Mouse (Mus musculus) yolk sac, embryonic 10.5 days (tissue): Measurements from ENCODE around the gene Schip1.
"Not testable (repeated sequence)": the region's sequence is repeated elsewhere in the genome, so short reads cannot be mapped to it uniquely, and the experiment has no call there.

Source experiments
- DNase-seq: peaks from one replicate; pipeline ENCODE4 v3.0.0-alpha.2; 2017; ENCODE audit warnings: low spot score

Schip1 gene

DNA sequence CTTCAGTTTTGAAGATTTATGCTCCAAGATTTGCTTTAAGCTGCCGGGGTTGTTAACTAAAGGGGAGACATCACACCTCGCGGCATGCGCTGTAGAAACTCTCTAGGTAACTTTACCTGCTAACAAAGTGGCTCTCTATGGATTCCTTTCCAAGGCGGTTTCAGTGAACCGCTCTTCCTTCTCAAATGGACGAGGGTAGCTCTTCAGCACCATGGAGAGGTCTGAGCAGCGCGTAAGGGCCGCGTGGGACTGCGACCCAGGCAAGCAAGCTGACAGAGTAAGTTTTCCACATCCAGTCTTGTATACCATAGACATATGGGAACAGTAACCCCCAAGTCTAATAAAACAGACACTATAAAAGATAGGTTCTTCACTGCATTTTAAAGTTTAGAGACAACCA, at the start of gene Schip1:
TSS of gene Schip1 (plus strand) at position 72 of the 400 bp plus-strand sequence.
- DNase-seq, result peak; percentile 47

DNA sequence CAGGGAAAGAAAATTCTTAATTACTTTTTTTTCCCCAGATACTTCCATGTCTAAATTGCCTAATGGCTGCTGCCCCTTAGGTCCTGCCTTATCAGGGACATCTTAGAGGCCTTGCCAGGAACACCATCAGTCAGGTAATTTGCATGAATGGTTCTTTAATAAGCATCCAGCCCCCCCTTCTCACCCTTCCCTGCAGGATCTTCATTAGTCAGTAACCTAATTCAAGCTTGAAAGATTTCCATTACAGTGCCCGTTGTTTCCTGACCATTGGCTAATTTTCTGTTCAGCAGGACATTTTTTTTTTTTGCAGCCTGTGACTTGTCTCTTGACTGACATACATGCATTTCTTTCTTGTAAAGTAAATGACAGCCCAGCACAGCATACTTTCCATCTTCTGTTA, 48.8 kb upstream of the Schip1 start:
- no peak for DNase-seq

DNA sequence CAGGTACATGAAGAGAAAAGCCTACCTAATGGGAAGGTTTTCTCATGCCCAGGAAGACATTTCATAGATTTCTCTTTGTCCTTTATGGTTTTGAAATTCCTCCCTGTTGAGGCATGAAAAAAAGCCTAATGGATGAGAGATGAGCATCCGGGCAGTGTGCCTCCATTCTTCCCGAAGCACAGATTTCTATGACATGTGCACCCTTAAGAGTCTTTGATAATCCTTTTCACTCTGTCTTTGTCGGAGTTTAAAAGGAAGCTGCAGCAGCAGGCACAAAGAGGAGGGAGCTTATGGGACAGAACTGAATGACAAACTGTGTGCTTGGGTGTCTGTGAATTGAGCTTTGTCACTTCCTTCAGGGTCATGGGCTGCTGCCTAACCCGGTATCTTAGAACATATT, 45.2 kb upstream of the Schip1 start:
- DNase-seq, result no peak

DNA sequence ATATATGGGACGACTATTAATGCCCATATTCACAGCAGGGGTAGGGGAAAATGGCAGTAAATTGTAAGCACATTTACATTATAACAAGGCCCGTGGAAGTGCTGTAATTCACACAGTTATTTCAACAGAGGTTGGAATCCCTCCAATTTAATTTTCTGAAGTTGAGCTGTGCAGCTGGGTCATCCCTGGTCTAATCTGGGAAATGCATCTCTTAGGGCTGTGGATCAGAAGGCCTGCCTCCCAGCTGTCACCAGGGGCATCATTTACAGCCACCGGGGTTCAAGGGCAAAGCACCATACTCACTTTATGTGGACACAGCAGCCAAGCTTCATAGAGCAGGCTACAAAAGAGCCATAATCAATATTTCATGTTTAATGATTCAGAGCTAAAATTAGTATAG, 28.5 kb upstream of the Schip1 start:
- DNase-seq, result no peak

DNA sequence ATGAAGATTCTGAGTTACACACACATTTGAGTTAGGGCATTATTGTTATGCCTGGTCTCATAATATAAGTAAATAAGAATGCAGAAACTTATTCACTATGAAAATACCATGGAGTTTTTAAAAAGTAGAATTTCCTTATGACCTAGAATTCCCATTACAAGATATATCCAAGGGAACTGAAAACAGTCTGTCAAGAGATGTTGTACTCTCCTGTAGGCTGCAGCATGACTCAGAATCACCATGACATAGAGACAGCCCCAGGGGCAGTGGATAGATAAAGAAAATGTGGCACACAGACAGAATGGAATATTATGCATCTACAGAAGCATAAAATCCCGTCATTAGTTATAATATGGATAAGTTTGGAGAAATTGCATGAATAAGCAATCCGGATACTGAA, 21.7 kb upstream of the Schip1 start:
- no peak for DNase-seq

DNA sequence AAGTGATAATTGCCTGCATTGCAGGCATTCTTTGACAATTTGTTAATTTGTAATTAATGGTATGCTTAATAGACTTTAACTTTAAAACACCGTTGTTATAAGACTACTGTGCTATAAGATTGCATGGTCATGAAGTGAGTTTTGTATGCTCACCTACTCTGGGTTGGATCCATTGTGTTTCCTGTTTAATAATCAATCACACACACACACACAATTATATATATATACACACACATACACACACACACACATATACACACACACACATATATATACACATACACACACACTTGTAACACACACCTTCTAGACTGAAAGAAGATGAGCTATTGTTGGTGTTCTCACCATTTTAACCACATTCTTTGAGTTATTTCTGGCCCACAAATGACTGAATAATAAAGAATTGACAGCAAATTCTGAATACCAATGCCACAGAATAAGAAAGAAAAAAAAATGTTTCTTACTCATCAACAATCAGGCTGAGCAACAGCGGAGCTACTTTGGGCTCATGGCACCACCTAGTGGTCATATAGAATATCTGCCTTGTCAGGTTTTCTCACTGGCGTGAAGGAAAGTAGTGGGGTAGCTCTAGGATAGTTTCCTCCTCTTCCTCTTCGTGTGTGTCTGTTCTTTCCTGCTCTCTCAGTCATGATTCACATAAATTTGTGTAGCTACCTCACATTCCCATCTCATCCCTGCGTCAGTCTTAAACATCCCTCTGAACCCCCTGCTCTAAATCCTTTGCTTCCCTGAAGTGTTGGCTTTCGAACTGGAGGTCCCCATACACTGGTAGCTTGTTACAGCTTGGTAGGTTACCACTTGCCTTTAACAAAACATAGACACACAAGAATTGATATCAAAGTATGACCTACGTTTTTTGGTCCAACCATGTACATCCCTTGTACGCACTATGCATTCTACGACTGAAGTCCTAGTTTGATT, 18.9 kb upstream of the Schip1 start:
- DNase-seq, result no peak

DNA sequence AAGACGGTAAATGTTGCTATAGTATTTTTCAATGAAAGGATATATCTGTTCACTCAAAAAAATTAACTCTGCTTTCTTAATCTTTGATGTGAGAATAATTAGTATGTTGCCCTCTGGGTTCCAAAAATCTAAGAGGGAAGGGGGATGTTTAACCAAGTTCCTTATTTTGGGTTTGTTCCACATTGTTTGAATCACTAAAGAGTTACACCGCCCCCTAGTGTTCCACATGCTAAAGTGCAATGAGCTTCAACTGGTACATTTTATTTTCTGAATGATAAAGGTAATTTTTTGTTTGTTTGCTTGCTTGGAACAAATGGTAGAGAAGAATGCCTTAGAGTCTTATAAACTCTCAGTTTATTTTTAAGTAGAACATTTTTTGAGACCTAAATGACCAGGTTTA, 11.1 kb upstream of the Schip1 start:
- DNase-seq, result no peak

DNA sequence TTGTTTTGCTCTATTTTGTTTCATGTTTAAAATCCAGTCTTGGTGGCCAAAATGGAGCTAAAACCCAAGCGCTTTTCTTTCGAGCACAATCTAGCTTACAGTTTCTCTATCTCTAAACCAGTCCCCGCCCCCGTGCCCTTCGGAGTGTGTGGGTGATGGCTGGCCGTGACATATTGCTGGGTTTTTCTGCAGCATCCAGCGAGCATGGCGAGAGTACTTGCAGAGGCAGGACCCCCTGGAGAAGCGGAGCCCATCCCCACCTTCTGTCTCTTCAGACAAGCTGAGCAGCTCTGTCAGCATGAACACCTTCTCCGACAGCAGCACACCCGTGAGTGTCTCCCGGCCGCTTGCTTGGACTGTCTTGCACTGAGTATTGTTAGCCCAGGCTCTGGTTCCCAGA, 9.5 kb upstream of the Schip1 start:
- no peak for DNase-seq

DNA sequence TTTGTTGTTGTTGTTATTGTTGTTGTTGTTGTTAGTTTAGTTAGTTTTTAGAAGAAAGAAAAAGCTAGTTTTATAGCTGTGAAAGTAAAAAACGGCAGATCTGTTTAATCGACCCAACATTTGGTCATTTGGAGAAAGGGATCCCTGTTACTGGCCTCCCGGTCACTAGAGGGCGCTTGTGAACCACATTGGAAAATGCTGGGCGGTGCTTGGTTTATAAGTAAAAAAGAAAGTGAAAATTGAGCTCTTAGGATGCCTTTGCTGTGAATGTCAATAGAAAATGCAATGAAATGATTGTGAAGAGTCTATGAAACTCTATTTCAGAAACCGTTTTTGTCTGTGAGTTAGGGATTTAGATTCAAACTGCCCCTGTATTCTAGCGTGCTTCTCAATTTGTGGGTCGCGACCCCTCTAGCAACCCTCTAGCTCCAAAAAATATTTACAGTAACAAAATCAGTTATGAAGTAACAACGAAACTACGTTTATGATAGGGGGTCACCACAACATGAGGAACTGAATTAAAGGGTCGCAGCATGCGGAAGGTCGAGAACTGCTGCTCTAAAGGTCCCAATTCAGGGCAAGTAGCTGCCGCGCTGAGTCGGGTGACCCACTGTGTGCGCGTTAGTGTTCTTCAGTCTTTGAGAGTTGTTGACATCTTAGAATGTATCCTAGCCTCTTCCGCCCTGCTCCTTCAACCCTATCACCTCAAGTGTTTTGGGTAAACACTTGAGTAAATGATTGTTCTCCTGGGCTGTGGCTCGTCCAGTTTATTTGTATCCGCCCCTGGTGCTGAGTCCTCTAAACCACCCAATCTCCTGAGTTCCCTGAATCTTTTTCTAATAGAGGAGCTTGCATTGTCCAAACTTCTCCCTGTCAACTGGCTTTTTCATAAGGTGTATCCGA, 8.0 kb upstream of the Schip1 start:
- DNase-seq, result peak; percentile 32

DNA sequence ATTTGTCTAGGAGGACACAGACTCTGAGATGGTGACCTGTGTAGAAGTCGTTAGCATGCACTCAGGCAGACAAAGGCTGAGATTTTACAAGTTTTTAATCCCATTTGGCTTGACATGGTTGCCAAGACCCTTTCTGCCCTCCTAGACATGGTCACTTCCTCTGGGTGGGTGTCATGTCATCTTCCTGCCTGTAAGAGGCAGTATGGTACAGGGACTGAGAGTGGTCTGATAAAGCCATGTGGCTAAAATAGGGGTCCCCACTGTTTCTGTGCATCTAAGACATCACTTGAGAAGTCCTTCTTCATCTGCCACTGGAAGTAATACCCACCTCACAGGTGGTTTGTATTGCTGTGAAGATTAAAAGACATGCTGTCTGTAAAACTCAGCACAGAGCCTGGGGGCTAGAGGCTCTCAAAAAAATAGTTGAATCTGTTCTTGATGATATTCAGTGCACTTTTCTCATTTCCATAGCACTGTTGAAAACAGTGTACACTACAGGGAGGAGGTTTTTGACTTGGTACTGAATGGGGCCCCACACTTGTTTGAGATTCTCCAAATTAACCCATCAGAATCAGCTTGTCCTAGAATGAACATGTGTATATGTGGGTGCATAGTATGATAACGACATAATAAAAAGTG, 5.3 kb upstream of the Schip1 start:
- no peak for DNase-seq

DNA sequence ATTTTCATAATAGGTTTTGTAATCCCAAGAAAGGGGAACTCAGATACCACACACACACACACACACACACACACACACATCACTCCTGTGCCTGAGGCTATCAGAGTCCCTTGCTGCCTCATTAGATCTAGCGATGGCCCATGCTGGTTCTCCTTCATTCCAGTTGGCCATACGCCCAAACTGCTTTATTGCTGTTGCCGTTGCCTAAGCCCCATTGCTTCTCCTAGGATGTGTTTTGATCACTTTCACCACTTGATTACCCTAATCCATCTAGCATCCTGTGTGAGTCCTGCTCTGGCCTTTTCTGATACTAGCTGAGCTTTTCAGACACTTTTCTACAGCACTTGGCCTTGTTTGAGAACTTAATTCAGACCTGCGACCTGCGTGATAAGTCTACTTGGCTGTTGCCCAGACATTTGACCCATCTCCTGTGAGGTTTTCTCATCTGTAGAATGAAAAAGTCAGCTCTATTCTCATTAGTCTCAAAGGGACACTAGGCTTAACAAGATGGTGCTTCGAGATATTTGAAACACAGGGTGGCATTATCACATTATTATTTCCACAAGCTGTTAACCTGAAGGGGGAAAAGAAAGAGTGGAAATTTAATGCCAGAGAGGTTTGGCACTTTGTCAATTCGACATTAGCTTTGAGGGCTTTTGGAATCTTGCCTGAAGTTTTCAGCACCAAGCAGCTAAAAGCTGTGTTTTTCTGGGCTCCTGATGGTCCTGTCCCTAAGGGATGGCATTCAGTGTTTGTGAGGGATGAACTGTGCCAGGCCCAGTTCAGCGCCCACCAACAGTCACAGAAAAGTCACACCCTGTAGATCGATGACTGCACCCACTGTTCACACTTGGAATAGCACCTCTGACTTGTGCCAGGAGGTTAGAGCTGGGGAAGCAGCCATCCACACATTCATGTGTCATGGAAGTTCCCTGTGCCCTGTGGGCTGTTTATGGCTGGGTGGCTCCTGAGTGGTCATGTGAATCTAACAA, 7.1 kb downstream of the Schip1 start:
- no peak for DNase-seq

DNA sequence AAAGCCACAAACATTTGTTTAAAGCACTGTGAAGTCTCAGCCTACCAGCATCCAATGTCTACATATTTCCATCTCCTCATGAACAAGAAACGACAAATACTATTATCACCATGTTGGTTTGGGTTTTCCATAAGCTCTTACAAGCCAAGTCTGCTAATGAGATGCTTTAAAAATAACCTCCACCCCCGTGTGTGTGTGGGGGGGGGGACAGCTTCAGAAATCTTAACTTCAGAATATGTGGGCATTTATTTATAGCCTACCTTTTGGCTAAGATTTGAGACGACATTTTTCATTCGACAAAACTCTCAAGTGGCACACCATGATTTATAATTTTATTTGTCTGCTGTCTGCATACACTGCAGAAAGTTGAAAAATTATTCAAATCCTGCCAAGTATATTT, 12.8 kb downstream of the Schip1 start:
- no peak for DNase-seq

DNA sequence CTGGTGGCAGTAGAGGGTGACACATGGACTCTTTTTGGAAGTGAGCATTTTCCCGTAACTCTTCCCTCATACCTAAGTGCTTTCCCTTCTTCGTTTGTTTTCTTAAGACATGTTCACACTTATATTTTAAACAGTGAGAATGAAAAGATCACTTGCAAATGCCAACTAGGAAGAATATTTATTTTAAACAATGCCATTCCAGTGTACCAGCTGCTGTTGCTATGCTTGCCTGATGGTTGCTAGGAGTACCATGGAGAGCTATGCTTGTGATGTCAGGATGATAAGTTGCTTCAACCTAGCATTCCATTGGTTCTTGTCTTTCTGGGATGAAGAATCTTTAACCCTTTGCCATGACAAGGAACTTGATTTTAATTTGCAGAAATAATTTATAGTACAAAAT, 20.4 kb downstream of the Schip1 start:
- DNase-seq, result no peak

DNA sequence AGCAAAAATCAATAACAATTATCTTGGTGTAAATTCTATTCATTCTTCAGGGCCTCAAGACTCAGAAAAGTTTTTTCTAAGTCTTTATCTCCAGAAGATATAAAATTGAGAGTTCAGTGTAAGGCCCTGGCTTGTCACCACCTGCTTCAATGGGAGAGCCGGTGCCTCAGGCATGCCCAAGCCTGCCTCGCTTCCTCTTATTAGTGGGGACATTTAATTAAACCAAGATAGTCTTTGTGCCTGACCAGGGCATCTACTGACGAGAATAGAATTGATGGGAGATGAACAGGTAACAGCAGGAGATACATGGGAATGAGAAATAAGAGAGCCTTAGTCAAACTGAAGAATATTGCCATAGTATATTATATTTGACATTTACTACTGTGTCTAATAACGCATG, 27.5 kb downstream of the Schip1 start:
- DNase-seq, result no peak

DNA sequence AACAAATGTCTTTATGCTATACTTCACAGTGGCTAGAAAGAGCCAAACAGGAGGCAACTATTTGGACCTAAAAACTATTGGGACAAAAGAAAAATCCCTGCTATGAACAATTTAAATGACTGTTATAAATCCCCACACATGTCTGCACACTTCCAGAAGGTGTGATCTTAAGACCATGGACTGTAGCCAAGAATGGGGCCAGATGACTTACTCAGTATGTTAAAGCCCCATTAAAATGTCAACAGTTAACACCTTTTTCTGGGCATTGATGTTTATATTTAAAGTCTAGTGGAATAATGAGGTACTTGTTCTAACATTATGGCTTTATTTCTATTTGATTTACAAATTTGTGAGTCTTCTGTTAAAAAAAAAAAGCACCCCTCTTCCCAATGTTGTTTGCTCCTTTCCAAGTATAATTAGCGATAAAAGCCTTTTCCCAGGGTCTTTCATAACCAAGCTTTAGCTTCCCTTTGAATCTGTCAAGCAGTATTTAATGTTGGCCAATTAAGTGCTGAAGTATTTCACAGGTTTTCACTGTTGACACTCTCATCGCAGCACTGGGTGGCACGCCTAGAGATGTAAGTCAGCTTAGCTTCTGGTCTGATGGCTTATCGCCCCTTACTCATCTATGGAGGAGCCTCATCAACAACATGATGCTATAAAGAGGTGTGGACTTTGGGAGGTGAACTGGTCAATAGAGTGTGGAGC, 32.3 kb downstream of the Schip1 start:
- DNase-seq, result no peak

DNA sequence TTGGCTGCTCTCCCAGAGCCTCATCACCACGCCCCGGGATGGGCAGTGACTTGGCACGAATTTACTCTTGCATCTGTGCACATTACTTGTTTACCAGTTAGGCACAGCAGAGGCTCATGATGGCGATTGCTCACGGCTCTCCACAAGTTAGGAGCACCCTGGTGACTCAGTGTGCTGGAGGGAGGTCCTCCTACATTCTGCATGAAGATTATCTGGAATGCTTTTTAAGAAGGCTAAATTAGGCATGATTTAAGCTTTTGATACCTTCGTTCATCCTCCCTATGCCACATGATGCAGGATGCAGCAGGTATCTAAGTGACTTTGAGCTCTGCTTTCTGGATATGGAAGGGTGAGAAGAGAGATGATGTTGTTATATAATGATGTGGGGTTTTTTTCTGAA, 35.0 kb downstream of the Schip1 start:
- not testable (repeated sequence) for DNase-seq

DNA sequence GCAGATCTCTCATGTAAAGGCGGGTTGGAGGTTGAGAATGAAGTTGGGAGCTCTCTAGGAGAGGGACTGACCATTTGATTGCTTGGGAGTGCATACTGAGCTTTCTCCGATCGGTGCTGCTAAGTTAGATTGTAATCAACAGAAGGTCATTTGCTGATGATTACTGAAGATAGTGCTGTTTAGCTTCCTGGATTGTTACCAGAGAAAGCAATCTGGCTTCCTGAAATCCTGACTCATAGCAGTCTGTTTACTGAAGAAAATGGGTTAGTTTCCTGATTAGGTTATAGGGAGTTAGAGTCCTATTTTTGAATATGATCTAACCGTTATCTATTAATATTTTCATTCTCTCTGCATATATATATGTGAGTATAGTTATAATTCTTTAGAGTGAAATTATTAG, 36.7 kb downstream of the Schip1 start:
- DNase-seq, result no peak

DNA sequence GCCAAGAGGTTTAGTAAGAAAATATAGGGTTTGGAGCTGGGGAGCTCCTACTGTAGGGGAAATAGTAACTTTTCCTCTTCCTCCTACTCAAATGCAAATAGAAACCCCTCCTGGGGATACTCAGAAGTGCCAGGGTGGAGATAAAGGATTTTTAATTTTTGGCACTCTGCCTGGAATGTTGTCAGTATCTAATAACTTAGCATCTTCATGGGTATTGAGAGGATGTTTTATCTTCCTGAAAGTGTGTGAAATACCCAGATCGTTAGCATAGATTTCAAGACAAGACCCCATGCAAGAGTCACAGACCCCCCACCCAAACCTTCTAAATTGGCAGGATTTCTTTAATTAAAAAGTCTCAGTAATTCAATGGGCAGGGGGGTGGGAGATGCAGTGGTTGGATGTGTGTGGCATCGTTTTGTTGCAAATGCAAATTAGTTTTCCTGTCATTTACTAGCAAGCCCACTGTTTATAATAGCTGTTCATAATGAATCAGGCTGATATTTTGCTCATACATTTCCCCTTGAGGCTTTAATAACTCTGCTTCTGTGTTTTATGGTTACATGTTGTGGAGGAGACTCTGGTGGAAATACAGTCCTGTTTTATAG, 40.6 kb downstream of the Schip1 start:
- DNase-seq, result no peak

DNA sequence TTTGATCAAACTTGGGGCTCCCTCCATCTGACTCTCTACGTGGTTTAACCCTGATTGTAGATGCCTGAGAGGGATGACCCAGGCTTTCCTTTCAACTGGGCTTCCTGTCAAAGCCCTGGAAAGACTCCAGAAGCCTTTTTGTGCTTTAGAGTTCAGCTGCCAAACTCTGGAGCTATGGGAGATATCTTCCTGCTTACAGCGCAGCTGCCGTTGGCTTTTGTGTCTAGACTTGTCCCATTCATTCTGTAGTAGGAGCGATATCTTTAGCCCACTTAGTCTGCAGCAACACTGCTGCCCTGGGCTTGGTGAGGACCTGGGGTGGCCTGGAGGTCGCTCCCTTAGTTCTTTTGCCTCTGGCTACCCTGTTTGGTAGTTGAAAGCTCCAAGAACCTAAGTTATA, 56.7 kb downstream of the Schip1 start:
- no peak for DNase-seq

DNA sequence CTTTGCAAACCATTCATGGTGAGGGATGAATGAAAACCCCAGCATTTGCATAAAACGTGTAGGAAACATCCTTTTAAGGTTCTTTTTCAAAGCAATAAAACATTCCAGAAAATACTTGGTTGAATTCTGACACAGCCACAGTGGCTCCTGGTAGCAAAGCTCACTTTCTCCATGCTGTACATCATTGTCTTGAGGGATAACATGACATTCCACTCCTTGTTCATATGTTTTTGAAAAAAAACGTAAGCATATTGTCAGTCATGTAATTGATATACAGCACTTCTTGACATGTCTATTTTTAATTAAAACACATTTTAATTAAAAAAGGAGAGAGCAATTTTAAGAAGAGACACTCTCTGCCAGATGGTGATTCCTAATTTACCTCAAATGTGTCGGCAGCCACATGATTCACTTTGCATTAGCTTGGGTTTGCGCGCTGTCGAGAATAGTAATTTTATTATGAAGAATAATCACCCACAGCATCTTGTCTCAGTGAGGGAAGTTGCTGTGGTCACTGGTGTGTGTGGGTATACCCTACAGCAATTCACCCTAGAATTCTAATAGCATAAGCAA, 61.8 kb downstream of the Schip1 start:
- DNase-seq, result no peak
